Mouse (Mus musculus) C2C12 (cell line): ENCODE data around the gene Ank2.

Source experiments
- CEBPB ChIP-seq: IDR thresholded peaks from one replicate; pipeline ENCODE4 v1.6.1; 2011; ENCODE audit warnings: low read depth, mild to moderate bottlenecking, control low read depth, moderate library complexity
- USF1 ChIP-seq: IDR thresholded peaks from one replicate; pipeline ENCODE4 v1.6.1; 2011; ENCODE audit warnings: low read depth, mild to moderate bottlenecking, control low read depth, moderate library complexity

DNA sequence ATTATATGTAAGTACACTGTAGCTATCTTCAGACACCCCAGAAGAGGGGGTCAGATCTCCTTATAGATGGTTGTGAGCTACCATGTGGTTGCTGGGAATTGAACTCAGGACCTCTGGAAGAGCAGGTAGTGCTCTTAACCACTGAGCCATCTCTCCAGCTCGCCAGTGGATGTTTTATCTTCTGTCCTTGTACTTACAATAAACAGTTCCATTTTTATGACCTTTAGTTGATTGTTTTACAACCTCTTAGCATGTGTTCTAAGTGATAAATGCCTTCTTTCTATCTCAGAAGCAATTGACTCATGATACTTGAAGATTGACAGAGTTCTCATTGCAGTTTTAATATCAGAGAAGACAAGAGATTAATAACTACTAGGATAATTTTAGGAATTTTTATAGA lies 620.9 kb downstream of the Ank2 start:
- TF ChIP-seq USF1 = no peak
- no peak for TF ChIP-seq CEBPB
